Mouse (Mus musculus): ENCODE data around the gene Pthlh. TPM values are rescaled to one million over a fixed set of nuclear protein-coding genes. Genes with fewer than 3 reads are reported as not detected.

Gene Pthlh
- polyA plus RNA-seq, 1 experiment from 2014 or later, result 1.6 TPM

DNA sequence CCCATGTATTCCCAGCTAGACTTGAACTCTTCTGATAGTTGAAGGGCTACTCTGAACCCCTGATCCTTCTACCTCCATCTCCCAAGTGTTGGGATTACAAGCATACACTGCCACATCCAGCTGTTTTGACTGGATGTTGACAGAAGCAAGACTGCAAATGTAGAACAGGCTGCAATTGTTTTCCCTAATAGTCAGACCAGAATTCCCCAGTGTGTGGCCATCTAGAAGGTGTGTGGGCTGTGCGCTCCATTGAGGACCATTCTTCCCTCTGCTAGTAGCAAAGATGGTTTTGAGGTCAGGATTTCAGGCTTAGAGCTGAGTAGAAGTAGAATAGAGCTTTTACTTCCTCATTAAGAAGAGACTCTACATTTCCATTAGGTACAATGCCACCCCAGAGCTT lies 37.3 kb downstream of the Pthlh start:
- Histone ChIP-seq H3K27me3 (ENCODE audit: control insufficient read depth, insufficient read depth, low read length) (no peaks in the 10 kb centered on the region), H3K36me3 (ENCODE audit: control insufficient read depth, insufficient read depth, low read length) (no peaks in the 10 kb centered on the region), H3K4me3 (ENCODE audit: low read depth, low read length) (no peak overlapping the region), H3K9me3 (ENCODE audit: control insufficient read depth, low read length) (no peaks in the 10 kb centered on the region), H3K27ac (ENCODE audit: low read depth, low read length) (no peak overlapping the region), H3K4me1 (ENCODE audit: control insufficient read depth, insufficient read depth, low read length) (no peaks in the 10 kb centered on the region), H3K4me2 (ENCODE audit: low read depth) (no peak overlapping the region), H3K9ac (ENCODE audit: low read length) (no peak overlapping the region)
- WGBS, result 96% methylated on average over 1 of the region's 1 CpGs
- ATAC-seq (ENCODE audit: insufficient read depth, low FRiP score, low TSS enrichment), result no peak
- no peak for DNase-seq (ENCODE audit: low spot score)

GRCm38 (mm10) chr6:147219099-147219498 lies 44.9 kb downstream of the Pthlh start:
- Histone ChIP-seq H3K9me3 (ENCODE audit: control insufficient read depth, low read length) (no peaks in the 10 kb centered on the region), H3K9ac (ENCODE audit: low read length) (no peak overlapping the region), H3K27ac (ENCODE audit: low read depth, low read length) (no peak overlapping the region), H3K36me3 (ENCODE audit: control insufficient read depth, insufficient read depth, low read length) (no peaks in the 10 kb centered on the region), H3K27me3 (ENCODE audit: control insufficient read depth, insufficient read depth, low read length) (no peaks in the 10 kb centered on the region), H3K4me1 (ENCODE audit: control insufficient read depth, insufficient read depth, low read length) (no peaks in the 10 kb centered on the region), H3K4me2 (ENCODE audit: low read depth) (no peak overlapping the region), H3K4me3 (ENCODE audit: low read depth, low read length) (no peak overlapping the region)
- no peak for ATAC-seq (ENCODE audit: insufficient read depth, low FRiP score, low TSS enrichment)
- DNase-seq (ENCODE audit: low spot score), result no peak
- WGBS, result 69% methylated on average over 5 of the region's 5 CpGs

DNA sequence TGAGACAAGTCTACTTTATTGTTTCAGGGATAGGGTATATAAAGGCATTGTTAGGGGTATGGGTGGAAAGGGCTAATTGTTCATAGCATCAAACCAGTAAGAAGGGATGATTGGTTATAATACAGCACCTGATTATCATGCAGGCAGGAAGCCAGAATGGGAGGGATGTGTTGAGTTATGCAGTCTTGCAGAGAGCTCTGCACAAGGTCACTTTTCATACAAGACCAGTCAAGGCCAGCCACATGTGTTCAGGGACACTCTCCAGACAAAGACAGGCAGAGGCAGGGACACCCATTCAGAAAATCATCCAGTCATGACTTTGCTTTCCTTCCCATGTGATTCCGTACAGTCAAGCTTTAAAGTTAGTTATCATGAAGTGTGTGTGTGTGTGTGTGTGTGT lies 47.8 kb downstream of the Pthlh start:
- H3K36me3 ChIP-seq (ENCODE audit: control insufficient read depth, insufficient read depth, low read length), result no peaks in the 10 kb centered on the region
- WGBS, result 90% methylated on average over 1 of the region's 1 CpGs

DNA sequence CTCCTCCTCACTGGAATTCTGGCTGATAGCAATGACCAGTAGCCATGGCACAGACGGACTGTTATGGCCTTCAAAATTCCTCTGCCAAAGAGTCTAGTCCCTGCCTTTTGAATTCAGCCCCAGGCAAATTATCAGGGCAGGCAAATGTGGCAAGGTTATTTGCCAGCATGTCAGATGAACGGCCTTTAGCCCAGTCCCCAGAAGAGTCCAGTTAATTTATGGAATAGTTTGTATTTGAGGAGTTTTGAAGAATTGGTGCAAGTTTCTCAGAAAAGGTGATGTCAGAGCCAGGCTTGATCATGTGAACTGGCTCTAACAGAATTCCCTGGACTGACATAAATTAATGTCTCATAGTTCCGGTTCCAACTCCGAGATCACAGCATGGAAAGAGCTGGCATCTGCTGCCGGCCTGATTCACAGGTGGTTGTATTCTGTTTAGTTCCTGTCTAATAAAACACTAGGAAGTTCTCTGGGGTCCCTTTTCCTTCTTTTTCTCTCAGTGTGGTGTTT lies 56.1 kb downstream of the Pthlh start:
- Histone ChIP-seq H3K27ac (ENCODE audit: low read depth, low read length) (no peak overlapping the region), H3K9ac (ENCODE audit: low read length) (no peak overlapping the region), H3K4me2 (ENCODE audit: low read depth) (no peak overlapping the region), H3K4me1 (ENCODE audit: control insufficient read depth, insufficient read depth, low read length) (no peaks in the 10 kb centered on the region), H3K27me3 (ENCODE audit: control insufficient read depth, insufficient read depth, low read length) (no peaks in the 10 kb centered on the region), H3K4me3 (ENCODE audit: low read depth, low read length) (no peak overlapping the region), H3K36me3 (ENCODE audit: control insufficient read depth, insufficient read depth, low read length) (no peaks in the 10 kb centered on the region), H3K9me3 (ENCODE audit: control insufficient read depth, low read length) (no peaks in the 10 kb centered on the region)
- 71% methylated on average over 5 of the region's 5 CpGs for WGBS
- ATAC-seq (ENCODE audit: insufficient read depth, low FRiP score, low TSS enrichment) (no peak), DNase-seq (ENCODE audit: low spot score) (no peak)

More for the DNA sequence above, 47.8 kb downstream of the Pthlh start:
- no peaks in the 10 kb centered on the region for H3K27me3 ChIP-seq (ENCODE audit: control insufficient read depth, insufficient read depth, low read length)
- H3K27ac ChIP-seq (ENCODE audit: low read depth, low read length), result no peak overlapping the region
- H3K4me3 ChIP-seq (ENCODE audit: low read depth, low read length), result no peak overlapping the region
- DNase-seq (ENCODE audit: low spot score), result no peak
- no peak overlapping the region for H3K4me2 ChIP-seq (ENCODE audit: low read depth)
- ATAC-seq (ENCODE audit: insufficient read depth, low FRiP score, low TSS enrichment), result no peak
- H3K9me3 ChIP-seq (ENCODE audit: control insufficient read depth, low read length), result no peaks in the 10 kb centered on the region
- no peak overlapping the region for H3K9ac ChIP-seq (ENCODE audit: low read length)
- no peaks in the 10 kb centered on the region for H3K4me1 ChIP-seq (ENCODE audit: control insufficient read depth, insufficient read depth, low read length)

Other genes starting within 250 kb of the Pthlh start
- 0.62 and 0.70 TPM in 2 replicates for gene Rep15, start 231.6 kb downstream of the Pthlh start, polyA plus RNA-seq (2014; fragmentation: Nextera tagmentation; extraction: Ambion mirVana)
- gene Mrps35, start 221.4 kb downstream of the Pthlh start, polyA plus RNA-seq (2014; fragmentation: Nextera tagmentation; extraction: Ambion mirVana), result 90.0 and 103 TPM in 2 replicates
- 0.22 and 0.32 TPM in 2 replicates for gene Mansc4, start 177.2 kb downstream of the Pthlh start, polyA plus RNA-seq (2014; fragmentation: Nextera tagmentation; extraction: Ambion mirVana)
- gene Klhl42, start 172.8 kb downstream of the Pthlh start, polyA plus RNA-seq (2014; fragmentation: Nextera tagmentation; extraction: Ambion mirVana), result 8.4 and 10.0 TPM in 2 replicates
- 33.2 and 34.0 TPM in 2 replicates for gene Ccdc91, start 211.6 kb upstream of the Pthlh start, polyA plus RNA-seq (2014; fragmentation: Nextera tagmentation; extraction: Ambion mirVana)